Mouse (Mus musculus) hindbrain, embryonic 11.5 days (tissue): Measurements from ENCODE around the gene Gm10985. TPM values are rescaled to one million over a fixed set of nuclear protein-coding genes. Genes with fewer than 3 reads are reported as not detected.

ENCODE experiments used
- ATAC-seq: fragments of 200-750 bp; cut with Nextera tagmentation; 2 replicates; pipeline ENCODE4 v1.8.0; 2017; ENCODE audit warnings: mild to moderate bottlenecking, moderate TSS enrichment, moderate library complexity; ENCODE audit not compliant: low FRiP score
- DNase-seq: peaks from one replicate; pipeline ENCODE4 v3.0.0-alpha.2; 2015; ENCODE audit warnings: low spot score
- H3K27ac ChIP-seq: fragments of 300-500 bp; sonication (generic); 2 replicates; pipeline ENCODE4 v1.5.1; 2014; ENCODE audit warnings: mild to moderate bottlenecking, low read depth, low read length
- H3K27me3 ChIP-seq: fragments of 300-500 bp; sonication (generic); 2 replicates; pipeline ENCODE4 v1.6.1; 2014; ENCODE audit warnings: mild to moderate bottlenecking, low read length, moderate library complexity, mixed read lengths; ENCODE audit not compliant: control insufficient read depth, insufficient read depth
- H3K36me3 ChIP-seq: fragments of 300-500 bp; sonication (generic); 2 replicates; pipeline ENCODE4 v1.6.1; 2014; ENCODE audit warnings: mild to moderate bottlenecking, low read length, moderate library complexity, mixed read lengths; ENCODE audit not compliant: control insufficient read depth, insufficient read depth
- H3K4me1 ChIP-seq: fragments of 300-500 bp; sonication (generic); replicated peaks from 2 replicates; pipeline ENCODE4 v1.6.1; 2014; ENCODE audit warnings: low read length, mixed read lengths; ENCODE audit not compliant: control insufficient read depth, insufficient read depth
- H3K4me2 ChIP-seq: fragments of 300-500 bp; sonication (generic); replicated peaks from 2 replicates; pipeline ENCODE4 v1.6.1; 2014; ENCODE audit warnings: mild to moderate bottlenecking, low read depth, low read length
- H3K4me3 ChIP-seq: fragments of 300-500 bp; sonication (generic); 2 replicates; pipeline ENCODE4 v1.5.1; 2014; ENCODE audit warnings: low read depth, low read length
- H3K9ac ChIP-seq: fragments of 300-500 bp; sonication (generic); 2 replicates; pipeline ENCODE4 v1.6.1; 2014; ENCODE audit warnings: low read depth, low read length
- H3K9me3 ChIP-seq: fragments of 300-500 bp; sonication (generic); 2 replicates; pipeline ENCODE4 v1.6.1; 2016; ENCODE audit warnings: low read length; ENCODE audit not compliant: control insufficient read depth
- WGBS: fragments of 180-500 bp; shearing (Covaris S2); extraction: QIAGEN DNeasy Blood & Tissue Kit; methylation state at CpG from one replicate; pipeline ENCODE4 v1.1.7; 2014; 5-methylcytosine and 5-hydroxymethylcytosine counted together
- polyA plus RNA-seq: library from polyadenylated mRNA; unstranded; fragments of >200 nt; fragmentation: Nextera tagmentation; extraction: Ambion mirVana; gene quantifications from 2 replicates; pipeline ENCODE4 v1.2.1, GENCODE M21; 2014

Gm10985 gene
- not detected in 2 replicates for polyA plus RNA-seq

GRCm38 (mm10) chr3:53844786-53845185 is at the start of gene Gm10985:
TSS of gene Gm10985 (plus strand) at chr3:53845086.
- WGBS, result 92% methylated on average over 2 of the region's 2 CpGs
- H3K9ac ChIP-seq, result no peak within 1 kb of the TSS

GRCm38 (mm10) chr3:53796933-53797332 is 48.0 kb upstream of the Gm10985 start:
- H3K9ac ChIP-seq, result no peak overlapping the region
- ATAC-seq, result no peak
- 80% methylated on average over 1 of the region's 1 CpGs for WGBS

More at GRCm38 (mm10) chr3:53844786-53845185, at the start of gene Gm10985:
- Histone ChIP-seq H3K4me2 (no peak within 1 kb of the TSS), H3K27ac (no peak within 1 kb of the TSS), H3K9me3 (no peaks in the 10 kb centered on the region), H3K4me3 (no peak within 1 kb of the TSS), H3K36me3 (no peaks in the 10 kb centered on the region), H3K27me3 (no peaks in the 10 kb centered on the region), H3K4me1 (no peaks in the 10 kb centered on the region)
- DNase-seq (no peak), ATAC-seq (no peak)

GRCm38 (mm10) chr3:53799671-53800070 is 45.2 kb upstream of the Gm10985 start:
- H3K4me1 ChIP-seq, result no peaks in the 10 kb centered on the region
- 82% methylated on average over 2 of the region's 2 CpGs for WGBS
- no peak overlapping the region for H3K4me2 ChIP-seq
- H3K4me3 ChIP-seq, result no peak overlapping the region
- H3K27me3 ChIP-seq, result no peaks in the 10 kb centered on the region
- no peak overlapping the region for H3K27ac ChIP-seq
- no peak for DNase-seq
- H3K9ac ChIP-seq, result no peak overlapping the region
- no peaks in the 10 kb centered on the region for H3K36me3 ChIP-seq
- no peak for ATAC-seq
- no peaks in the 10 kb centered on the region for H3K9me3 ChIP-seq

More at GRCm38 (mm10) chr3:53796933-53797332, 48.0 kb upstream of the Gm10985 start:
- Histone ChIP-seq H3K9me3 (no peaks in the 10 kb centered on the region), H3K27me3 (no peaks in the 10 kb centered on the region), H3K27ac (no peak overlapping the region), H3K4me1 (no peaks in the 10 kb centered on the region), H3K36me3 (no peaks in the 10 kb centered on the region), H3K4me2 (no peak overlapping the region), H3K4me3 (no peak overlapping the region)
- no peak for DNase-seq

- Histone ChIP-seq H3K9me3 (no peaks in the 10 kb centered on the region), H3K4me2 (no peak overlapping the region), H3K4me3 (no peak overlapping the region), H3K27ac (no peak overlapping the region), H3K9ac (no peak overlapping the region), H3K4me1 (no peaks in the 10 kb centered on the region), H3K27me3 (no peaks in the 10 kb centered on the region), H3K36me3 (no peaks in the 10 kb centered on the region)
- no peak for DNase-seq
- 80% methylated on average over 7 of the region's 7 CpGs for WGBS
- no peak for ATAC-seq
Observed at GRCm38 (mm10) chr3:53813421-53813977, 31.4 kb upstream of the Gm10985 start.

GRCm38 (mm10) chr3:53834238-53834637 is 10.6 kb upstream of the Gm10985 start:
- Histone ChIP-seq H3K4me3 (no peak overlapping the region), H3K27ac (no peak overlapping the region)

GRCm38 (mm10) chr3:53846206-53846928 is 1.5 kb downstream of the Gm10985 start:
- Histone ChIP-seq H3K27ac (no peak overlapping the region), H3K4me1 (no peaks in the 10 kb centered on the region), H3K9me3 (no peaks in the 10 kb centered on the region), H3K27me3 (no peaks in the 10 kb centered on the region), H3K4me3 (no peak overlapping the region), H3K4me2 (no peak overlapping the region), H3K9ac (no peak overlapping the region), H3K36me3 (no peaks in the 10 kb centered on the region)
- WGBS, result 80% methylated on average over 7 of the region's 7 CpGs
- DNase-seq (no peak), ATAC-seq (no peak)

More at GRCm38 (mm10) chr3:53834238-53834637, 10.6 kb upstream of the Gm10985 start:
- ATAC-seq, result no peak
- no peaks in the 10 kb centered on the region for H3K9me3 ChIP-seq
- H3K9ac ChIP-seq, result no peak overlapping the region
- H3K4me1 ChIP-seq, result no peaks in the 10 kb centered on the region
- 84% methylated on average over 2 of the region's 2 CpGs for WGBS
- no peak overlapping the region for H3K4me2 ChIP-seq
- H3K27me3 ChIP-seq, result no peaks in the 10 kb centered on the region
- H3K36me3 ChIP-seq, result no peaks in the 10 kb centered on the region
- DNase-seq, result no peak

GRCm38 (mm10) chr3:53847726-53848125 is 2.8 kb downstream of the Gm10985 start:
- H3K27ac ChIP-seq, result no peak overlapping the region
- no peak overlapping the region for H3K4me2 ChIP-seq
- DNase-seq, result no peak
- 70% methylated on average over 4 of the region's 4 CpGs for WGBS
- H3K4me1 ChIP-seq, result no peaks in the 10 kb centered on the region
- no peak overlapping the region for H3K9ac ChIP-seq
- no peaks in the 10 kb centered on the region for H3K9me3 ChIP-seq
- H3K36me3 ChIP-seq, result no peaks in the 10 kb centered on the region
- H3K4me3 ChIP-seq, result no peak overlapping the region
- ATAC-seq, result no peak
- H3K27me3 ChIP-seq, result no peaks in the 10 kb centered on the region

- Histone ChIP-seq H3K4me2 (no peak overlapping the region), H3K27ac (no peak overlapping the region), H3K36me3 (no peaks in the 10 kb centered on the region), H3K4me1 (no peaks in the 10 kb centered on the region), H3K4me3 (no peak overlapping the region), H3K9ac (no peak overlapping the region), H3K27me3 (no peaks in the 10 kb centered on the region), H3K9me3 (no peaks in the 10 kb centered on the region)
- DNase-seq (no peak), ATAC-seq (no peak)
- 88% methylated on average over 11 of the region's 11 CpGs for WGBS
Observed at GRCm38 (mm10) chr3:53848262-53848661, 3.4 kb downstream of the Gm10985 start.

- no peak for DNase-seq
- no peak for ATAC-seq
- Histone ChIP-seq H3K4me1 (no peaks in the 10 kb centered on the region), H3K27ac (no peak overlapping the region), H3K4me2 (no peak overlapping the region), H3K27me3 (no peaks in the 10 kb centered on the region), H3K4me3 (no peak overlapping the region), H3K36me3 (no peaks in the 10 kb centered on the region), H3K9me3 (no peaks in the 10 kb centered on the region), H3K9ac (no peak overlapping the region)
- WGBS, result 90% methylated on average over 4 of the region's 4 CpGs
Observed at GRCm38 (mm10) chr3:53854261-53854660, 9.4 kb downstream of the Gm10985 start.
